Mouse (Mus musculus) forebrain, embryonic 11.5 days (tissue): ENCODE measurements around the gene Phldb1. TPM values are rescaled to one million over a fixed set of nuclear protein-coding genes. Genes with fewer than 3 reads are reported as not detected.
"Not testable (repeated sequence)": the region's sequence is repeated elsewhere in the genome, so short reads cannot be mapped to it uniquely, and the experiment has no call there.

ENCODE experiments used
- ATAC-seq: fragments of 200-750 bp; cut with Nextera tagmentation; replicated peaks from 2 replicates; pipeline ENCODE4 v1.8.0; 2017; ENCODE audit warnings: moderate TSS enrichment; ENCODE audit not compliant: low FRiP score
- DNase-seq: peaks from one replicate; pipeline ENCODE4 v3.0.0-alpha.2; 2017; ENCODE audit warnings: low spot score
- H3K27ac ChIP-seq: fragments of 300-500 bp; sonication (generic); 2 replicates; pipeline ENCODE4 v1.5.1; 2014; ENCODE audit warnings: low read depth, low read length
- H3K27me3 ChIP-seq: fragments of 300-500 bp; sonication (generic); 2 replicates; pipeline ENCODE4 v1.6.1; 2014; ENCODE audit warnings: mild to moderate bottlenecking, low read length, mixed read lengths; ENCODE audit not compliant: control insufficient read depth, insufficient read depth
- H3K36me3 ChIP-seq: fragments of 300-500 bp; sonication (generic); 2 replicates; pipeline ENCODE4 v1.6.1; 2014; ENCODE audit warnings: mild to moderate bottlenecking, low read length, moderate library complexity, mixed read lengths; ENCODE audit not compliant: control insufficient read depth, insufficient read depth
- H3K4me1 ChIP-seq: fragments of 300-500 bp; sonication (generic); replicated peaks from 2 replicates; pipeline ENCODE4 v1.6.1; 2014; ENCODE audit warnings: low read length, mixed read lengths; ENCODE audit not compliant: control insufficient read depth, insufficient read depth
- H3K4me2 ChIP-seq: fragments of 300-500 bp; sonication (generic); 2 replicates; pipeline ENCODE4 v1.6.1; 2014; ENCODE audit warnings: low read depth, mild to moderate bottlenecking, low read length, moderate library complexity, mixed read lengths; ENCODE audit not compliant: severe bottlenecking
- H3K4me3 ChIP-seq: fragments of 300-500 bp; sonication (generic); 2 replicates; pipeline ENCODE4 v1.5.1; 2014; ENCODE audit warnings: low read depth, low read length
- H3K9ac ChIP-seq: fragments of 300-500 bp; sonication (generic); 2 replicates; pipeline ENCODE4 v1.6.1; 2014; ENCODE audit warnings: low read length
- H3K9me3 ChIP-seq: fragments of 300-500 bp; sonication (generic); 2 replicates; pipeline ENCODE4 v1.6.1; 2016; ENCODE audit warnings: low read length, mixed read lengths; ENCODE audit not compliant: control insufficient read depth
- WGBS: fragments of 180-500 bp; shearing (Covaris S2); extraction: QIAGEN DNeasy Blood & Tissue Kit; methylation state at CpG from one replicate; pipeline ENCODE4 v1.1.7; 2014; 5-methylcytosine and 5-hydroxymethylcytosine counted together
- polyA plus RNA-seq: library from polyadenylated mRNA; unstranded; fragments of >200 nt; fragmentation: Nextera tagmentation; extraction: Ambion mirVana; gene quantifications from 2 replicates; pipeline ENCODE4 v1.2.1, GENCODE M21; 2014

The Phldb1 gene
- polyA plus RNA-seq = 43.5 and 46.0 TPM in 2 replicates

DNA sequence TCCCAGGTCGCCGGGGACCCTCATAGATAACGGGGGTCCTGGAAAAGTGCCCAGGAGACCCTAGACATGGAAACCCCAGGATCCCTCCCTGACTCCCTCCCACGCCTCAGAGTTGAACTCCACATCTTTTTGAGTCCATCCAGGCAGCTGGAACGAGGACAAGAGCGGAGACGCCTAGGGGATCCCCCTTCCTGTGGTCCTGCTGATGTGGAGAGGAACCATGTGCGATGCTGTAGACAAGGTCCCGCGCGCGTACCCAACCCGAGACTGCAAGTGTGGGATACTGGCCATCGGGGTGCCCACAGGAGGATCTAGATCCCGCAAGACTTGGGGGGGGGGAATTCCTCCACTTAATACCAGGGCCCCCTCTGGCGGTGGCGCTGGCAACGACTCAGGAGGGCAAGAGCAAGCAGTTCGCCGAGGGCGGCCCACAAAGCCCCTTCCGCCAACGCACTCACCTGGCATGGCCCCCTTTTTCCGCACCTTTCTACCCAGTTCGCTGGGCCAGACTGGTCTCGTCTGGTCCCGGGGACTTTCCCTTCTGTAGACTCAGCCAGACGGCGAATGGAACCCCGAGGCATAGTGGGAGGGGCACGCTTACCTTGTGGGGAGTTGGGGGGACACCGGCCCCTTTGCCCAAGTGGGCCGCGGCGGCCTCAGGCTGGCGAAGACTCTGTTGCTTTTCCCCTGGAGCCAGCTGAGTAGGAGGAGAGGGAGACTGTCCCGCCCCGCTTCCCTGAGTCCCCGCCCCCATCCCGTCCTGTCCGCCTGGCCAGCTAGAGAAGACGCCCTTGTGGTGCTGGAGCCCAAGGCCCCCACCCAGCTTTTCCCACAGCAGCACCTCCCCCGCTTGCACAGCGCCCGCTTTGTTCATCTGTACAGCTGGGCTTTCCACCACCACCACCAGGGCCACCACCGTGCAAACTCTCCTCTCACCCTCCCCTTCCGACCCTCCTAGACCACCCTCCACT is at the start of gene Phldb1:
Gene Phldb1, minus strand, starts transcription at position 675 of the 971 bp plus-strand sequence.
- Histone ChIP-seq H3K4me3 (peak within 1 kb of the TSS; percentile 59), H3K9ac (peak within 1 kb of the TSS; percentile 73), H3K4me2 (peak within 1 kb of the TSS; percentile 99), H3K4me1 (peaks cover 10% of the 10 kb centered on the region), H3K9me3 (no peaks in the 10 kb centered on the region), H3K36me3 (no peaks in the 10 kb centered on the region), H3K27me3 (peaks cover 3% of the 10 kb centered on the region; the same call in 1 of the 2 replicates), H3K27ac (no peak within 1 kb of the TSS)
- DNase-seq (peak; percentile 86), ATAC-seq (peak; percentile 83)
- WGBS = under 1% methylated on average over 47 of the region's 47 CpGs

DNA sequence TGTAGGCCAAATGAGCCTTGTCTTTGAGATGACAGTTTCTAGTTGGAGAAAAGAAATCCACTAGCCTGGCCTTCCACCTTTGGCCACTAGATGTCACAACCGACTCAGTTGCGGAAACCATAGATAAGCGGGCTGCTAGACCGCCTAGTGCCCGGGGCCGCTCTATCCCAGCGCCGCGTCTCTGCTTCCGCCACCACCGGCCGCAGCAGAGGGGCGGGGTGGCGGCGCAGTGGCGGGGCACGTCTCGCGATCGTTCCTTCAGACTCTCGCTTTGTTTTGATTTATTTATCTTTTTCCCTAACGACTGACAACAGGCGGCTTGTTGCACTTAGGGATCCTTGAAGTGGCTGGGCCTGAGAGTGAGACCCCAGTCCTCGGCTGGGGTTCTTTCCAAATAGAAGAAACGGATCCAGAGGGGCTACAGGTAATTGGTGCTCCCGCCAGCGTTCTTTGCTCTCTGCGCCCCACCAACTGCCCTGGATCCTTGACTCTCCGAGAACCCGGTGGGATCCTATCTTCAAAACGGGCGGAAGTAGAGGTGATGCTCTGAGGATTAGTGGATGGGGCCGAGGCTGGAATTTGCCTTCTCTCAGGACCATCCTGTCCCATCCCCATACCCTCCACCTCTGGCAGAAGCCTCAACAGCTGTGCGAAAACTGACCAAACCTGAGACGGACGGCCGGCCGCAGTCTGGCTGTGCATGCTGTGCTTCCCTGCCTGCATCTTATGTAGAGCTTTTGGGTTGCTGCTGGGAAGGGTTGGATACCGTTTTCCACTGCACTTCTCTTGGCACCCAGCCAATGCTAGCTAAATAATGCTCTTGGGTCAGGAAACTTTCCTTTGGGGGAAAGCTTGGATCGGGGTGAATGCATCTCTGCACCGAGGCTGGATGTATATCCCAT is 38.0 kb upstream of the Phldb1 start:
- peak; percentile 97 for ATAC-seq
- H3K36me3 ChIP-seq = no peaks in the 10 kb centered on the region
- H3K4me2 ChIP-seq = peak overlapping the region; percentile 88
- H3K9ac ChIP-seq = peak overlapping the region; percentile 85
- no peaks in the 10 kb centered on the region for H3K9me3 ChIP-seq
- no peaks in the 10 kb centered on the region for H3K27me3 ChIP-seq
- peak overlapping the region; percentile 55 for H3K4me3 ChIP-seq
- peak overlapping the region; percentile 63; the same call in 1 of the 2 replicates for H3K27ac ChIP-seq
- no peaks in the 10 kb centered on the region for H3K4me1 ChIP-seq
- WGBS = under 1% methylated on average over 41 of the region's 41 CpGs
- peak; percentile 96 for DNase-seq

DNA sequence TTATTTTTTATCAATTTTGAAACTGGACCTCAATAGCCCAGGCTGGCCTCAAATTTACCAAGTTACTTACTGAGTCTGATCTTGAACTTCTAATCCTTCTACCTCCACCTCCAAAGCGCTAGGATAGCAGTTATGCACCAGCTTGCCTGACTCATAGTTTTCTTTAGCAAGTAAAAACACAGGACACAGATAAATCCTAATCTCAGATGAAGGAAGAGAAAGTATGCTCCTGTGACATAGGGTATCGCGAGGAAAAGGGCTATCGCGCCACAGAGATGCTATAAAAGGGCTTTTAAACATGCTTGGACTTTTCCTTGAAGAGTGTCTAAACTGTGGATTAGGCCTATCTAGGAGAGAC is 37.4 kb upstream of the Phldb1 start:
- 31% methylated on average over 5 of the region's 5 CpGs for WGBS
- Histone ChIP-seq H3K9ac (no peak overlapping the region), H3K27ac (no peak overlapping the region), H3K9me3 (no peaks in the 10 kb centered on the region), H3K27me3 (no peaks in the 10 kb centered on the region), H3K36me3 (no peaks in the 10 kb centered on the region), H3K4me2 (no peak overlapping the region), H3K4me1 (no peaks in the 10 kb centered on the region), H3K4me3 (peak overlapping the region; percentile 55; the same call in 1 of the 2 replicates)
- DNase-seq = no peak
- no peak for ATAC-seq

DNA sequence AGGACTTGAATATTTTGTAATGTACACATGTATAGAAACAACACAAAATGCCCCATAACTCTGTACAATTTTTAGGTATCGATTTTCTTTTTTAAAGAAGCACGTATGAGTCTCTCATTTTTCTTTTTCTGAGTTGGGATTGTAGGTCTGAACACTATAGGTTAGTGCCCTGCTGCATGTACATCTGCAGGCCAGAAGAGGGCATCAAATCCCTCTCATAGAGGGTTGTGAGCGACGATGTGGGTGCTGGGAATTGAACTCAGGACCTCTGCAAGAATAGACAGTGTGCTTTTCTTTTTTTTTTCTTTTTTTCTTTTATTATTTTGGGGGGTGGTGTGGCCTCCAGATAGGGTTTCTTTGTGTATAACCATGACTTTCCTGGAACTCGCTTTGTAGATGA is 36.4 kb upstream of the Phldb1 start:
- no peaks in the 10 kb centered on the region for H3K27me3 ChIP-seq
- H3K4me3 ChIP-seq = no peak overlapping the region
- H3K36me3 ChIP-seq = no peaks in the 10 kb centered on the region
- H3K4me2 ChIP-seq = no peak overlapping the region
- WGBS = 90% methylated on average over 5 of the region's 5 CpGs
- no peak for DNase-seq
- H3K9me3 ChIP-seq = no peaks in the 10 kb centered on the region
- no peak overlapping the region for H3K27ac ChIP-seq
- 0 out of 2 replicates have a peak, but pooled peaks cover 1% of the 10 kb centered on the region for H3K4me1 ChIP-seq
- H3K9ac ChIP-seq = no peak overlapping the region
- ATAC-seq = no peak

DNA sequence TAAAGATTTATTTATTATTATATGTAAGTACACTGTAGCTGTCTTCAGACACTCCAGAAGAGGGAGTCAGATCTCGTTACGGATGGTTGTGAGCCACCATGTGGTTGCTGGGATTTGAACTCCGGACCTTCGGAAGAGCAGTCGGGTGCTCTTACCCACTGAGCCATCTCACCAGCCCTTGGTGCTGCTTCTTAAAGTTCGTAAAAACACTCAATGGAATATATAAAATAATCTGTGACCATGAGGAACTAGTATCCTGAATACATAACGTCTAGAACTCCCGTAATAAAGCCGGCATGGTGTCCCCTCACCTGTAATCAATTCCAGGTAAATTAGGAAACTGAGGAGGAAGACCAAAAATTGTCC is 33.0 kb upstream of the Phldb1 start:
- not testable (repeated sequence) for DNase-seq, H3K4me1 ChIP-seq, H3K27me3 ChIP-seq, H3K9me3 ChIP-seq, ATAC-seq, H3K27ac ChIP-seq, H3K9ac ChIP-seq, H3K36me3 ChIP-seq
- Histone ChIP-seq H3K4me3 (peak overlapping the region; percentile 99), H3K4me2 (peak overlapping the region; percentile 27; the same call in 1 of the 2 replicates)
- 47% methylated on average over 7 of the region's 9 CpGs for WGBS

DNA sequence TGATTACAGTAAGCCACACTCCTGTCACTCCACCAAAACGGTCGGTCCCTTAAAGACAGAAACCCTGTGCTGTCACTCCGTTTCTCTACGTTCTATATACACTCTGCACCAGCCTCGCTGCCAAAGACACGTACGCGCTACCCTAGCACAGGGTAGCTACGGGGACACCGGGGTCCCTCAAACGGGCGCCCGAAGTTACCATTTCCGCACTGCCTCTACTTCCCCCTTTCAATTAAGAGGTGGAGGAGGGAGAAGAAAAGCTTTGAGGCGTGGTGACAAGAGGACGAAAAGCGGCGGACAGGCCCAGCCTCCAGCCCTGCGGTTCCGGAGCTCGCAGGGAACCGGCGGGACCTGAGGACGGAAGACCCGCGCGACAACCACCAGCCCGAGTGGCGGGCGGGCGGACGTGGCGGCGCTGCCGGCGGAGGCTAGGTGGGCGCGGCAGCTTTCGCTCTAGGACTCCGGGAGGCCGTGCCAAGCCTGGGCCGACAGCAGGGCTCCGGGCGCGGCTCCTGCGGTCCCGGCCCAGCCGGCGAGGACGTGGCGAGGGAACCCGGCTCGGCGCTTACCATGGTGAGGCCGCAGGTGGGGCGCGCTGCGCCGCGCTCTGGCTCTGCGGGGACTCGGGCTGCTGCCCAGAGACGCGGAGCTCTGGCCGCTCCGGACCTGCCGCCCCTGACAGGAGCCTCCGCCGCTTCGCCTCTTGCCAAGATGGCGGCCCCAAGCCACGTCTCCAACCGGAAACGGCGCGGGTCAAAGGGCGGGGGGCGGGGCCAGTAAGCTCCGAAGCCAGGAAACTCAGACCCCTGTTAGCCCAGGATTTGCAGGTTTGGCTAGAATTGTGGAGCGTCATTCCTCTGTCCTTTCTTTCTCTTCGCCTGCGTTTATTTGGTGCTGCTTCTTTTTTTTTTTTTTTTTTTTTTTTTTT is 32.4 kb upstream of the Phldb1 start, which contains the start of the genes Arcn1 and Ift46:
Gene Arcn1, minus strand, starts transcription at position 745 of the 928 bp plus-strand sequence.
Gene Ift46, plus strand, starts transcription at position 808 of the 928 bp plus-strand sequence.
- Histone ChIP-seq H3K27me3 (no peaks in the 10 kb centered on the region), H3K9me3 (no peaks in the 10 kb centered on the region), H3K4me3 (peak within 1 kb of the TSS; percentile 99), H3K4me1 (0 out of 2 replicates have a peak, but pooled peaks cover 7% of the 10 kb centered on the region), H3K9ac (peak within 1 kb of the TSS; percentile 94), H3K36me3 (no peaks in the 10 kb centered on the region), H3K4me2 (peak within 1 kb of the TSS; percentile 94), H3K27ac (peak within 1 kb of the TSS; percentile 82)
- under 1% methylated on average over 65 of the region's 82 CpGs for WGBS
- peak; percentile 95 for DNase-seq
- ATAC-seq = peak; percentile 86

DNA sequence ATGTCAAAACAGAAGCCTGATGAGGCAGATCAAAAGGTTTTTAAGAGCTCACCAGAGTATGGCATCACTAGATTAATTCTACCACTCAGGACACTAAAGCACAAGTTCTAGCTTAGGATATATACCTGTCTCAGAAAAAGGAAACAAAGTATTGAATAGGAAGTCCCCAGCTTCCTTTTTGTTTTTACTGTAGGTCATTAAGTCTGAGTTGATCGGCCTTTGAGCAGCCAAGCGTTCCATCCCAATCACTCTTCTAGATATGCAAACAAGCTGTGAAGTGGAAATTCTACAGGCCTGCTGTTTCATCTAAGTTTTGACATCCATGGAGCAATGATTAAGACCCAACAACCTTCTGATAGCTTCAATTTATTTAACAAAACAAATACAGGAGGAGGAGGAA is 25.9 kb upstream of the Phldb1 start:
- Histone ChIP-seq H3K27ac (no peak overlapping the region), H3K4me1 (0 out of 2 replicates have a peak, but pooled peaks cover 4% of the 10 kb centered on the region), H3K4me2 (no peak overlapping the region), H3K4me3 (no peak overlapping the region), H3K9ac (no peak overlapping the region), H3K9me3 (no peaks in the 10 kb centered on the region), H3K27me3 (no peaks in the 10 kb centered on the region), H3K36me3 (no peaks in the 10 kb centered on the region; the same call in 1 of the 2 replicates)
- WGBS = 88% methylated on average over 2 of the region's 2 CpGs
- ATAC-seq (no peak), DNase-seq (no peak)
